In genomic region chr8:84846094-84846721, GRCm38 (mm10) we compare ENCODE assay signal across 8 mouse cellular contexts. TPM values are rescaled to one million over a fixed set of nuclear protein-coding genes. Genes with fewer than 3 reads are reported as not detected.
A peak's percentile ranks its signal among the peaks of the same experiment; 100 is the strongest.
DNase-seq lines count a peak whose midpoint lies in the region; ATAC-seq and TF ChIP-seq lines count a peak whose summit lies in the region.

No protein-coding gene starts in this region.

- no peaks in the 10 kb centered on the region for H3K9me3 ChIP-seq in forebrain, embryonic 15.5 days
- no peaks in the 10 kb centered on the region for H3K9me3 ChIP-seq in liver, embryonic 13.5 days (replicated peaks)

- TF ChIP-seq POLR2A in liver, adult 2 months (IDR thresholded peaks at IDR 0.05; ENCODE audit: extremely low read depth, insufficient read depth, low read length): no peak

- H3K27ac ChIP-seq in liver, adult 2 months (replicated peaks; ENCODE audit: insufficient read depth, low read depth, low read length): peak overlapping the region; percentile 85
- peak overlapping the region; percentile 76 for H3K27ac ChIP-seq in brown adipose tissue, adult 24 weeks (replicated peaks; ENCODE audit: low read depth, low read length)
- peak overlapping the region; percentile 86 for H3K27ac ChIP-seq in forebrain, embryonic 15.5 days (replicated peaks)
- peak overlapping the region; percentile 91 for H3K27ac ChIP-seq in liver, embryonic 13.5 days

- peak overlapping the region; percentile 91 for H3K4me3 ChIP-seq in liver, adult 2 months (ENCODE audit: insufficient read depth, low read depth, low read length)
- peak overlapping the region; percentile 84 for H3K4me3 ChIP-seq in brown adipose tissue, adult 24 weeks (ENCODE audit: insufficient read depth, low read depth, low read length)
- H3K4me3 ChIP-seq in forebrain, embryonic 15.5 days: peak overlapping the region; percentile 95
- H3K4me3 ChIP-seq in liver, embryonic 13.5 days (replicated peaks): peak overlapping the region; percentile 89

- DNase-seq in liver, adult 2 months (ENCODE audit: extremely low read depth, low read depth, low spot score): peak; percentile 37
- no peak for DNase-seq in liver
- no peak for DNase-seq in liver, embryonic 13.5 days
- no peak for DNase-seq in right cerebral cortex, adult 2 months (ENCODE audit: low spot score in 2 of 2)
- no peak for DNase-seq in gastrocnemius, postnatal 25 days
- DNase-seq in retina, postnatal 1 day: no peak

- H3K9ac ChIP-seq in liver, adult 2 months (ENCODE audit: low read depth, low read length): peak overlapping the region; percentile 96
- peak overlapping the region; percentile 97 for H3K9ac ChIP-seq in forebrain, embryonic 15.5 days (replicated peaks)
- H3K9ac ChIP-seq in liver, embryonic 13.5 days: peak overlapping the region; percentile 92

- peaks cover 21% of the 10 kb centered on the region for H3K4me1 ChIP-seq in liver, adult 2 months (ENCODE audit: control insufficient read depth, insufficient read depth, low read length)
- H3K4me1 ChIP-seq in brown adipose tissue, adult 24 weeks (ENCODE audit: control insufficient read depth, insufficient read depth, insufficient read length, low read length): no peaks in the 10 kb centered on the region
- H3K4me1 ChIP-seq in forebrain, embryonic 15.5 days: peaks cover 37% of the 10 kb centered on the region
- H3K4me1 ChIP-seq in liver, embryonic 13.5 days (replicated peaks): peaks cover 64% of the 10 kb centered on the region

- peaks cover 36% of the 10 kb centered on the region for H3K36me3 ChIP-seq in liver, adult 2 months (ENCODE audit: control insufficient read depth, insufficient read depth, low read length)
- H3K36me3 ChIP-seq in forebrain, embryonic 15.5 days: peaks cover 41% of the 10 kb centered on the region
- peaks cover 49% of the 10 kb centered on the region for H3K36me3 ChIP-seq in liver, embryonic 13.5 days

- H3K4me2 ChIP-seq in forebrain, embryonic 15.5 days (replicated peaks): peak overlapping the region; percentile 78
- H3K4me2 ChIP-seq in liver, embryonic 13.5 days: peak overlapping the region; percentile 80

- H3K27me3 ChIP-seq in liver, adult 2 months (ENCODE audit: control insufficient read depth, insufficient read depth, low read length): no peaks in the 10 kb centered on the region
- no peaks in the 10 kb centered on the region for H3K27me3 ChIP-seq in forebrain, embryonic 15.5 days
- no peaks in the 10 kb centered on the region for H3K27me3 ChIP-seq in liver, embryonic 13.5 days

- WGBS in liver, adult 2 months: under 1% methylated on average over 30 of the region's 30 CpGs
- under 1% methylated on average over 30 of the region's 30 CpGs for WGBS in forebrain, embryonic 15.5 days
- under 1% methylated on average over 30 of the region's 30 CpGs for WGBS in liver, embryonic 13.5 days (ENCODE audit: insufficient replicate concordance)

- no peak for TF ChIP-seq CTCF in liver, adult 2 months (IDR thresholded peaks at IDR 0.05; ENCODE audit: low read depth, low read length)

- H3K79me2 ChIP-seq in liver, adult 2 months (ENCODE audit: control insufficient read depth, insufficient read depth, low read length): peaks cover 10% of the 10 kb centered on the region; the same call in 1 of the 2 replicates

- ATAC-seq in forebrain, embryonic 15.5 days (replicated peaks): no peak
- ATAC-seq in liver, embryonic 13.5 days (ENCODE audit: low read depth): peak; percentile 30

RNA-seq across cellular contexts. Expression of gene Calr, which starts 0.5 kb away (rescaled TPM):
- total RNA-seq in liver, adult 2 months (2014; rRNA removed): 411 and 458 TPM in 2 replicates
- 308 and 349 TPM in 2 replicates for polyA plus RNA-seq in liver, adult 2 months (2012; rRNA removed)
- 211 and 306 TPM in 2 replicates for polyA plus RNA-seq in brown adipose tissue, adult 24 weeks (2012; ENCODE audit: insufficient read depth, insufficient read length, missing spikeins)
- 559 and 575 TPM in 2 replicates for polyA plus RNA-seq in forebrain, embryonic 15.5 days (2015; fragmentation: Nextera tagmentation; extraction: Ambion mirVana)
- 511 and 613 TPM in 2 replicates for polyA plus RNA-seq in liver, embryonic 13.5 days (2015; fragmentation: Nextera tagmentation; extraction: Ambion mirVana)
- 100 to 1,000 TPM; 178 to 214 TPM for total RNA-seq in gastrocnemius, postnatal 25 days (2021)

RNA-seq across cellular contexts. Expression of gene Rad23a, which starts 5.7 kb away (rescaled TPM):
- 28.2 and 40.7 TPM in 2 replicates for total RNA-seq in liver, adult 2 months (2014; rRNA removed)
- 52.0 and 68.4 TPM in 2 replicates for polyA plus RNA-seq in liver, adult 2 months (2012; rRNA removed)
- 73.3 and 79.3 TPM in 2 replicates for polyA plus RNA-seq in brown adipose tissue, adult 24 weeks (2012; ENCODE audit: insufficient read depth, insufficient read length, missing spikeins)
- polyA plus RNA-seq in forebrain, embryonic 15.5 days (2015; fragmentation: Nextera tagmentation; extraction: Ambion mirVana): 82.1 and 85.1 TPM in 2 replicates
- polyA plus RNA-seq in liver, embryonic 13.5 days (2015; fragmentation: Nextera tagmentation; extraction: Ambion mirVana): 269 and 278 TPM in 2 replicates
- total RNA-seq in gastrocnemius, postnatal 25 days (2021): 100 to 1,000 TPM; 134 TPM

RNA-seq across cellular contexts. Expression of gene Farsa, which starts 10.6 kb away (rescaled TPM):
- total RNA-seq in liver, adult 2 months (2014; rRNA removed): 11.0 and 13.6 TPM in 2 replicates
- 24.1 and 32.4 TPM in 2 replicates for polyA plus RNA-seq in liver, adult 2 months (2012; rRNA removed)
- 11.3 and 14.4 TPM in 2 replicates for polyA plus RNA-seq in brown adipose tissue, adult 24 weeks (2012; ENCODE audit: insufficient read depth, insufficient read length, missing spikeins)
- 122 and 127 TPM in 2 replicates for polyA plus RNA-seq in forebrain, embryonic 15.5 days (2015; fragmentation: Nextera tagmentation; extraction: Ambion mirVana)
- 82.3 and 83.1 TPM in 2 replicates for polyA plus RNA-seq in liver, embryonic 13.5 days (2015; fragmentation: Nextera tagmentation; extraction: Ambion mirVana)
- total RNA-seq in gastrocnemius, postnatal 25 days (2021): 10 to 100 TPM; 21.2 to 24.2 TPM

RNA-seq across cellular contexts. Expression of gene Gadd45gip1, which starts 14.9 kb away (rescaled TPM):
- total RNA-seq in liver, adult 2 months (2014; rRNA removed): 26.7 and 28.1 TPM in 2 replicates
- 29.8 and 34.2 TPM in 2 replicates for polyA plus RNA-seq in liver, adult 2 months (2012; rRNA removed)
- 32.2 and 37.2 TPM in 2 replicates for polyA plus RNA-seq in brown adipose tissue, adult 24 weeks (2012; ENCODE audit: insufficient read depth, insufficient read length, missing spikeins)
- 36.3 and 39.9 TPM in 2 replicates for polyA plus RNA-seq in forebrain, embryonic 15.5 days (2015; fragmentation: Nextera tagmentation; extraction: Ambion mirVana)
- polyA plus RNA-seq in liver, embryonic 13.5 days (2015; fragmentation: Nextera tagmentation; extraction: Ambion mirVana): 60.6 and 63.2 TPM in 2 replicates
- total RNA-seq in gastrocnemius, postnatal 25 days (2021): 10 to 100 TPM; 20.5 to 22.6 TPM

RNA-seq across cellular contexts. Expression of gene Dand5, which starts 23.6 kb away (rescaled TPM):
- total RNA-seq in liver, adult 2 months (2014; rRNA removed): 0.94 and 1.8 TPM in 2 replicates
- polyA plus RNA-seq in liver, adult 2 months (2012; rRNA removed): 2.0 and 2.6 TPM in 2 replicates
- 7.2 and 9.4 TPM in 2 replicates for polyA plus RNA-seq in brown adipose tissue, adult 24 weeks (2012; ENCODE audit: insufficient read depth, insufficient read length, missing spikeins)
- 8.1 and 8.9 TPM in 2 replicates for polyA plus RNA-seq in forebrain, embryonic 15.5 days (2015; fragmentation: Nextera tagmentation; extraction: Ambion mirVana)
- polyA plus RNA-seq in liver, embryonic 13.5 days (2015; fragmentation: Nextera tagmentation; extraction: Ambion mirVana): 3.3 and 3.7 TPM in 2 replicates
- total RNA-seq in gastrocnemius, postnatal 25 days (2021): 1 to 10 TPM; 9.5 to 9.6 TPM
